Mouse (Mus musculus): ENCODE data around the gene Serpini1.

DNA sequence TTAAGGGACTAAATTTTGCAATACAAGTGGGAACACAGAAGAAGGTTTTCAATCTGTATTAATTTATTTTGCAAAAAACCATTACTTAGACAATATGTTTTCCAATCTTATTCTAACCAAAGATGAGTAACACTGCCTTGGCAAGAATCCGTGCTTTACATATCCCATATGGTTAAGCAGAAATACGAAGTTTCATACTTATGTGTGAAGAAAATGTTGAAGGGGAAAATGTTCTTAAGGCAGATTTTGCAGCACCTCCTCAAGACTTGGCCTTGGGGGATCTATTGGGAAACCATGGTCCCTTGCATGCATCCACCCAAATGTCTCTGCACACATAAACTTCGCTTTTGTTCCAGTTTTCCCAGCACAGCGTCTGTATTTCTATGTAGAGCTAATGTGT, 27.6 kb downstream of the Serpini1 start:
- no peak for TF ChIP-seq GATA1 (IDR thresholded peaks at IDR 0.05; ENCODE audit: borderline replicate concordance, low read length)
- no peak for TF ChIP-seq FLI1 (IDR thresholded peaks at IDR 0.05; ENCODE audit: low read length)
